Mouse (Mus musculus) cerebellum, adult 11-12 months (tissue): ENCODE measurements around the gene Kif5a.
"Not testable (repeated sequence)": the region's sequence is repeated elsewhere in the genome, so short reads cannot be mapped to it uniquely, and the experiment has no call there.

Experiments
- DNase-seq: peaks from one replicate; pipeline ENCODE4 v3.0.0; 2022

Gene Kif5a

DNA sequence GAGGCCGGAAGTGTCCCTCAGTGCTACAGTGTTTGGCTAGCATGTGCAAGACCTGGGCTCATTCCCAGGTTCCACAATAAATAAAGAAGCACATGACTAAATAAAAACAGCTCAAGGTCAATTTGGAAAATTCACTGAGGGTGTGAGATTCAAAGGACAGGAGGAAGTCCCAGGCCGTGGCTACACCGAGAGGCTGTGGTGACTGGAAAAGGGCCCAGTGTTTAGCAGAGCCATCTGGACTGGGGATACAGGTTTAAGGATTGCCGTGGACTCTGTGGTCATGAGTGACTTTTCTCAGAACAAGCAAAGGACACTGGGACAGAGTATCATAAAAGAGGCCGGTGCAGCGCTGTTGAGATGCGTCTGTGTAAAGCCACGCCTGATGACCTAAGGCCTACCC, 49.9 kb downstream of the Kif5a start:
- peak; percentile 63 for DNase-seq

DNA sequence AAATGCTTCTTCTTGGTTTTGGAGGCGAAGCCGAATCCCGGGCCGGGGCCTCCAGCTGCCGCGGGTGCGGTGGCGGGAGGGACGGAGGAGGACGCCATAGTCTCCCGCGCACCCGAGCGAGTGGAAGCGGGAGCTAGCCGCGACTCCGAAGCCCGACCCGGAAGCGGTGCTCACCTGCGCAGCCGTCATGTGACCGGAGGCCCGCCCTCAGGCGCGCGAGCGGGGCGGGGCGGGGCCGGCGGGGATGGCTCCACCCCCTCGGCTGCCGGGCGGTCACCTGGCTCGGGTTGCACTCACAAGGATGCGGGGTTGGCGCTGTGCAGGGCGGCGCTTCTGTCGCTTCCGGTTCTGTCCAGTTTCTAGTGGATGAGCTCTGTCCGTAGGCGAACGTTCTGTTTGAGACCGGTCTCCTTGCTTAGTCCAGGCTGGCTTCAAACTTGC, 51.7 kb downstream of the Kif5a start, which contains the start of gene Pip4k2c:
Pip4k2c (minus strand) TSS at position 172 of the 441 bp plus-strand sequence.
- DNase-seq: peak; percentile 94

DNA sequence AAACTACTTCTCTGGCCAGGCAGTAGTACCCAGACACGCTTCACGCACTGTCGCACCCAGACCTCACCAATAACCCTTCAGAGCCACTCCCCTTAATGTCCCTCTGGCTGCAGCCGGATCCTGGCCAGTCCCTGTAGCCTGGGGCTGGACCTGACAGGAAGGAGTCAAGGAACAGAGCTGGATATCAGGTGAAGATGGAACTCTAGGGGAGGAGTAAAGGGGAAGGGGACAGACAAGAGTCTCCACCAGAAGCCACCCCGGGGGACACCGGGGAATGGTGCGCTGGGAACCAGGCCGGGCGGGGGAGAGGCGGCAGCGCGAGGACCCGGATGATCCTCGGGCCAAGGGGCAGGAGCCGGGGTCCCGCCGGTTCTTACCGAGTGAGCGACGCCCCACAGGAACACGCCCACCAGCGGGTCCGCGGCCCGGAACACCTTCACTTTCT, 52.2 kb downstream of the Kif5a start:
- DNase-seq: no peak

DNA sequence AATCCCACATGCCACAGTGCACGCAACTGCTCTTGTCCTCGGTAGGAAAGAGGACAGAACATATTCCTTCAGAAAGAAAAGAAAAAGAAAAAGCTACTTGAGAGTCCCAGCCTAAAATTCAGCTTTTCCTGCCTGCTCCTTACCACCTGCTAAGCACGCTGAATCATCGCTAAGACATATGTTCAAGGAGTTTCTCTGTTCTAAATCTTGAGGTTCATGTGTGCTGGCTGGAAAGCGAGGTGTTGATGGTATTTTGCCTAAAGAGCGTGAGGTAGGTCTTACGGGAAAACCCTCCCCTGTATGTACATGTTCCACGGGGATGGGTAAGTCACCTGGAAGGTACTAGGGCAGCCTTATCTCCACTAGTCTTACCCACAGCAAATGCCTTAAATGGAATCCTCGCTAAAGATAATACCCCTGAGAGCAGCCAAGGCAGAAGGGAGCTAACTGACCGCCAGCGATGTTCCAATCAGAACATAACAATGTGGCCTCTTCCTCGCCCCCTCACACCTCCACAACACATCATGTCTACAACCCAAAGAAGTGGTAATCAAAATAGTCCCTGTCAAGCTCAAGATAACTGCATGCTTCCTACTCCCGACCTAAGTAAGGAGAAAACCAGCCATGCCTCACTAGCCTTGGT, 53.1 kb downstream of the Kif5a start:
- no peak for DNase-seq

DNA sequence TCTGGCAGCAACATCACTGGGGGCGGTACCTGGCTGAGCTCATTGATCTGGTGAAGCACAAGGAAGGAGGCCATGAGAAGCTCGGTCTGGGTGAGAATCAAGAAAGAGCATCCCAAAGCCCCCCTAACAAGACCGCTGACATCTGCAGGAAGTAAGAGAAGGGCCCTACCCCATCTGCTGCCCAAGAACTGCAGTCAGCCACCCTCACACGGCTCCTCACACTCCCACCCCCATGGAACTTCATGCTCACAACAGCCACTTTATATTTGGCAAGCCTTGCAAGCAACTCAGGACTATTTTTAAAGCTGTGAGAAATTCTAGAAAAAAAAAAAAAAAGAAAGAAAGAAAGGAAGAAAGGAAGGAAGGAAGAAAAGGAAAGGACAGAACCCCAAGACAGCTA, 54.2 kb downstream of the Kif5a start:
- no peak for DNase-seq

DNA sequence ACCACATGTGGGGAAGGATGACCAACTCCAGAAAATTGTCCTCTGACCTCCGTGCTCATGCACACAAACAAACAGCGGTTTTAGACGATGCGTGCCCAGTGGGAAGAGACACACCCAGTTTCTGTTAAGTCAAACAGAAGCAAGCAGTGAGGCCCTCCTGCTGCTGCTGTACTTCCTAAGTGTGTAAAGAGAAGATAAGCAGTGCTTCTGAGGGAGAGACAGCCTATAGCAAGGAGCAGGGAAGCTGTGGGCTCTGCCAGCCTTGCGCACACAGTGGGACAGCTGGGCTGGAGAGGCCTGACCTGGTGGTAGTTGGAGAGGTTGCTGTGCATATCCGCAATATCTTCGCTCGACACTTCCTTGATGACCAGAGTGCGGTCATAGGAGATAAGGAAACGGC, 57.8 kb downstream of the Kif5a start:
- no peak for DNase-seq

DNA sequence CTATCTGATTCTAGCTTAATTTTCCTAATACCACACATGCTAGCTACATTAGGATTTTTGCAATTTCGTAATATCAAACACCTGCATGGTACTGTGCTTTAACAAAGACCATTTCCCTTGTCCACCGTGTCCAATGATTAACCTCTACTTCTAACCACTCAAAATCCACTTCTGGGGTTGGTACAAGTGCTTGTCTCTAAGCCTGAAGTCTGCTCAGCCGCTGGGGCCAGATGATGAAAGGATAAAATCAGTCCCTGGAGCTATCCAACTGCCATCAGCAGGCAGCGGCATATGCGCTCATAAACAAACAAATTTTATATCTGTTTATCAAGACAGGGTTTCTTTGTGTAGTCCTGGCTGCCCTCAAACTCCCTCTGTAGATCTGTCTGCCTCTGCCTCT, 58.6 kb downstream of the Kif5a start:
- DNase-seq: no peak

DNA sequence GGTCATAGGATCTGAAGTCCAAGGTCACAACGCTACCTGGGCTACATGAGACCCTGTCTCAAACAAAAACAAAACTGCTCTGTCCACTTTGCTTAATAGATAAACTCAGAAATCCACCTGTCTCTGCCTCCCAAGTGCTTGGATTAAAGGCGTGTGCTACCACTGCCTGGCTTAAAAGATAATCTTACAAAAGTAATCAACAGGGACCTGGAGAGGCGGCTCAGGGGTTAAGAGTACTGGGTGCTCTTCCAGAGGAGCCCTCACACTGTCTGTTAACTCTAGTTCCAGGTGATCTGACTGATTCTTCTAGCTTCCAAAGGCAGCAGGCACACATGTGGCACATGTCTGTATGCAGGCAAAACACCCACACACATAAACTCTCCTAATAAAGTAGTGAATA, 60.0 kb downstream of the Kif5a start:
- no peak for DNase-seq

DNA sequence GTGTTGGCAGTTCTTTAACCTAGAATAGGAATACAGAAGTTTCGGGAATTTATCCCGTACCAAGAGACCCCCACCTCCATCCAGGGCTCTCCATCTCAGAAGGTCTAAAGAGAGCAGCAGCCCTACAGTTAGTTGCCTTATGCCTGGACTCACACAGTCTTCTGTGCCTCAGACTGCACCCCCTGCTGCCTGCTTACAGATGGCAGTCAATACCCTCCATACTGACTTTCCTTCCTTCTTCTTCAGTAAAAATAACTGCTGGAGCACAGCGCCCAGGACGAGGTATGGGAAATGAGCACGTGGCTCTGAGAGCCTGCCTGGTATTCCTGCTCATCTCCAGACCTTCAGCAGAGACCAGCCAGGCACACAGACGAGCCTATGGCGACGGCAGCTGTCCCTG, 62.9 kb downstream of the Kif5a start:
- no peak for DNase-seq

DNA sequence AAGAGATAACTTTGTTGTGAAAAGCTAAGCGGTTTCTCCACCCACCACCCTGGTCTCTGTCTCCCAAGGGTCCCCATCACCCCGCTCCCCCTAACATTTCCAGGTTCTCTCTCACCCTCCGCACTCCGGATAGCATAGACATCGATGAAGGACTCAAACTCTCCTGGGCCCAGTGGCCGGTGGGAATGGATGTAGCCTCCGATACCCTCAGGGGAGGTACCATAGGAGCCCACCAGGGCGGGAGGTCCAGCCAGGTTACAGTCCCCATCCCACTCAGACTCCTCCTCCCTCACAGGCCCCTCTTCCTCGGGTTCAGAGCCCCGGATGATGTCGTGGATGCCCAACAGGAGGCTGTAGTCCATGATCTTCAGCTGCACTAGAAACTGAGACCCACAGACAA, 63.7 kb downstream of the Kif5a start:
- no peak for DNase-seq

DNA sequence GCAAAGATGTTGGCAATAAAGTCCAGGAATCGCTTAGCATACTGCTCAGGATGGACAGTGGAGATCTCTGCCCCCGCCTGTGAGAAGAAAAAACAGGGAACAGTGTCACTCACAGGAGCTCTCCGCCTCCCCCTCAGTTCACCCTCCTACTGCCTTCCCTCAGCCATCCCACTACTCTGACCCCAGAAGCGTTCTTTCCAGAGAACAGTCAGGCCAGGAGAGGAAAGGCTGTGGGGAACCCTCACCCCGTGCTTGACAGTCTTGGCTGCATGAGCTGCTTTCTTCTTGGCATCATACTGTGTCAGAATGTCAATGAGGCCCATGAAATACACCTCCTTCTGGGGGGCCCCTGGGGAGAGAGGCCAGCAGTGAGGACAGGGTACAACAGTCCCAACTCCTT, 64.1 kb downstream of the Kif5a start:
- DNase-seq: no peak

DNA sequence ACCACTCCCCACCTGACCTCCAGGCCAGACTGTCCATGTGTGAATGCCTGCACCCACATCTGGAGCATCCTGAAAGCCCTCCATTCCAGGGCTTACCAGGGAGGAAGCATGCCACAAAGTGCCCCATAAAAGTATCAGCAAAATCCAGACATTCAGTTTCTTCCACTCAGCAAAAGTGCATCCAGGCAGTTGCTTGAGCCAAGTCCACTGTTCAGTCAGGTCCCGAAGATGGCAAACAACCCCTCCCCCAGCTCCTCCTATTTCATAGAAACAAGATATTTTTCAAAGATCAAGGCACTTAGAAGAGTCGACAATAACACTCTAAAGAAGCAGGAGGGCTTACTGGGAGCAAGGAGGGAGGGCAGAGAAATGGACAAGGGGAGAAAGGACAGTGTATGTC, 64.7 kb downstream of the Kif5a start:
- no peak for DNase-seq

DNA sequence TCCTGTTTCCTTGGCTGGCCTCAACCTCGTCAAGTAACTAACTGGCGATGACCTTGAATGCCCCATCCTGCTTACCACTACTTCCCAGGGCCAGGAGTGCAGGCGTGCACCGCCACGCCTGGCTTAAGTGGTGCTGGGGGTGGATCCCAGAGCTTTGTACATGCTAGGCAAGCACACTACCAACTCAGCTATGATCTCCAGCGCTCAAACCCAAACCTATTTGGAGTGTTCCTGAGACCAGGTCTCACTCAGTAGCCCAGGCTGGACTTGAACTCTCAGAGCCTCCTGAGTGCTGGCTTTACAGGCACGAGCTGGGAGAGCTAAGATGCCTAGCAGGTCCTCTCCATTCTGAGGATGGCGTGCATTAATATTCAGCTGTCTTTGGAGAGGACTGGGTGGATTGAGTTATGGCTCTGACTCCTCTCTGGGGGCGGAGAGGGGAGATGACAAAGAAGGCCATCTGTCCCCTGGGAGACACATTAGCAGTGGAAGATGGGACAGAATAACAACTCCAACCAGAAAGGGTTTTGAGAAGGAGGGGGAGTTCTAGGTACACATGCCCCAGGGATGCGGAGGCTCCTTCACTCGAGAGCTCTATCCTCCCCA, 65.5 kb downstream of the Kif5a start:
- no peak for DNase-seq

DNA sequence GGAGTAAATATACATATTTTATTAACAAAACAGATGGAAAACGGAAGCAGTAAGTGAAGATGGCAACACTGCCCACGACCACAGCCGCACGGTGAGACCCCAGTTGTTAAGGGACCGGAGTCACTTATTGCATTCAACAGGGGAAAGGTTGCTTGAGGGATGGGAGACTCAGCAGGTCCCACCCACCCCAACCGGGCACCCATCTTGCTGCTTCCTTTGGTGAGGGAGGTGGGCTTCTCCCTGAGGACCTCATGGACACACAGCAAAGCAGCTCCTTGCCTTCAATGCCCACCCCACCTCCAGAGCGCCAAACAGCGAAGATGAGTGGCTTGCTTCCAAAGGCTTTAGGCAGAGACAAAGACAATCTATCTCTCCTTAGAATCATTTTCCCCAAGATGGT, 66.0 kb downstream of the Kif5a start:
- no peak for DNase-seq

DNA sequence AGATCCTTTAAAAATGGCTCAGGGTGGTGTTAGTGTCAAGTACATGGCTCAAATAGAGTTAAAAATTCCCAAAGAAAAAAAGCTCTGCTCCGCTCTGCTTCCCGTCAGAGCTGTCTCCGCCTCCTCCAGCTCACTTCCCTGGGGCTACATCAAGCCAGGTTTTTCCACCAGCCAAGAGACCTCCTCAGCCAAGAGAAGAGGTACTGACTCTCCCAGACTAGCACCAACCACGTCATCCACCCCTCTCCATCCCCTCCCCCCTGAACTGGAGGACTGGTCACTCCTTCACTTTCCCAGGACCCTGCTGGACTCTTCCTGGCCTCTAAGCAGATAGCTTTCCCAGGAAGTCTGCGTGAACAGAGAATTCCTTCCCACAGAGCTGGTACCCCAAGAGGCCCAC, 66.8 kb downstream of the Kif5a start:
- DNase-seq: peak; percentile 75

DNA sequence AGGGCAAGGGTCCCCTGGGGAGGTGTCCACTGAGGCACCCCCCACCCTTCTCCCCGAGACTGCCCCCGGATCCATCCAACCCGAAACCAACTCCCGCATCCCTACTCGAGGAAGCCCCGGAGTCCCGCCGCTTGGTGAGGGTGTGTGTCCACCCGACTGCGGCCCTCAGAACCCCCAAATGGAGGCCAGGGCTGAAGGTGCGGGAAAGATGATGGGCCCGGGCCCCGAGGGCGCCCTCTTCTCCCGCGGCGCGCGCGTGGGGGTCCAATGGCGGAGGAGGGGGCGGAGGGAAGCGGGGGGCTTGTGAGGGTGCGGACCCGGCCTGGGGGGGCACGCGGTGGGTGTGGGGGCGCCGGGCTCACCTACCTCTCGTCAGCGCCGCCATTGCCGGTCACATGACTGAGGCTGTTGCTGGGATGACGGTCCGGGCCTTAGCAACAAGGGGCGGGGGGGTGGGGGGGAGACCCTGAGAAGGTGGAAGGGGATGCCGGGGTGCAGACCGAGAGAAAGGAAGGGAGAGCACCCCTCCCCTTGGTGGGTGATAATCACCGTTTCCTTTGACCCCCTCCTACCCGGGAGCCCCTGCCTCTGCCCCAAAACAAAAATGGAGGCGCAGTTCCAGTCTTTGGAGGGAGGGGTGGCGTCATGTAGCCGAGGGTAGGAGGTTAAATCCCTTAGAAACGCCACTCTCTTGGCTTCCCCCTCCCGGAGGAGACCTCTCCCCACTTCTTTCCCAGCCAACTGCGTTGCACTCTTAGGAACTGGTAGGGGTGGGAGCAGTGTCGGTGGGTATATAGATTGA, 67.6 kb downstream of the Kif5a start, which contains the start of gene Dtx3:
Dtx3 (minus strand) TSS at position 401 of the 802 bp plus-strand sequence.
- DNase-seq: peak; percentile 70

DNA sequence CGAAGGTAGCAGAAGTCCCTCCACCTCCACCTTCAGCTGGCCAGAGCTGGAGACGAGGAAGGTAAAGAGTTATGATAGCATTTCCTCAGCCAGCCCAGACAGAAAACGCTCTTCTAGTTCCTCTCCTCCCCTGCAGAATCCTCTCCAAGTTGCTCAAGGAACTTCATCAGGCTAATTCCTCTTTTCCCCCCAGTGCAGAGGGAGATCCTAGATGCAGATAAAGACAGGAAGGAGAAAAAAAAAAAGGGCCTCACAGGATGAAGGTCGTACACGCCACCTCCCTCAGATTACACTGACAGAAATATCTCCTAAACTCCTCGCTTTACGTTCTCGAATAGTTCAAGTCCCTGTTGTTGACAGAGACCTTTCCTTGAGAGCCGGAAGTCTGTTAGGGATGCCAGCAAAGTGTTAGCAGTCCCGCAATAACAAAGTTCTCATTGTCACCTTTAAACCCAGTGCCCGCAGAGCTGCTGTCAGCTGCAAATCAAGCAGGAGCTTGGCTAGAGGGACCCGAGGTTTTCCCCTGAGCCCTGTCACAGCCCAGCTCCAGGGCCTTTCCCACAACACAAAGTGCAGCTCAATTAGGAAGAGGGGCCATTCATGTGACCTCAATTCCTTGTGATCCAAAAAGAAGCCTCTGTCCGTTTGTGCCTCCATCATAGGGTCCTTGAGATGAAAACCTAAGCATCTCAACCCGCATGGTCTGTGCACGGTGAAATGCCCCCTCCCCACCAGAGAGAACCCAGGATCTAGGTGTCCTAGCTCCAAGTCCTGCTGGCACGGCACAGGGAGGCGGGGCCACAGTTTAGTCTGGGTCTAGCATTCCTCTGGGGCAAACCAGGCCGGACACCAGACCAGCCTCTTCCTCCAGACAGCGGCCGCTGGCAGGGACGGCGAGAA, 68.5 kb downstream of the Kif5a start:
- DNase-seq: peak; percentile 82

DNA sequence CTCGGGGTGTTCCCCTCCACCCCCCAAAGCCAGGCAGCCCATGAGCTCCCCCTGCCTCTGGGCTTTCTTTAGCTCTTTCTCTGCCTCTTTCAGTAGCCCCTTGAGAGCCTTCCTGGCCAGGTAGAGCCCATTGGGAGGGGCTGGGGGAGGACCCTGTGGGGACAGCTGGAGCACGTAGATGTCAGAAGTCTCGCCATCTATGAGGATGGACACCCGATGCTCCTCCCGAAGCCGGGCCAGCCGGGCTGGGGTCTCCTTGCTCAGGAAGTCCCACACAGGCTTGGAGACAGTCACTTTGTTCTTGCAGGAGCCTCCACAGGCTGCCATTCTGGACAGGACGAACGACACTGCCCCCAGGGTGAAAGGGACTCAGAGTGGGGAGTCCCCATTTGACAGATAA, 70.1 kb downstream of the Kif5a start:
- DNase-seq: no peak

DNA sequence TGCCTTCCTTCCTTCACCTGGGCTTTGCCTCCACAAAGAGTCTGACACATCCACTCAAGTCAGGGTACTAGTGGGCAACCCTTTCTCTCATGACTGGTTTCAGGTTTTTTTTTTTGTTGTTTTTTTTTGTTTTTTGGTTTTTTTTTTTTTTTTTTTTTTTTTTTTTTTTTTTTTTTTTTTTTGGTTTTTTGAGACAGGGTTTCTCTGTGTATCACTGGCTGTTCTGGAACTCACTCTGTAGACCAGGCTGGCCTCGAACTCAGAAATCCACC, 71.2 kb downstream of the Kif5a start:
- DNase-seq: not testable (repeated sequence)

DNA sequence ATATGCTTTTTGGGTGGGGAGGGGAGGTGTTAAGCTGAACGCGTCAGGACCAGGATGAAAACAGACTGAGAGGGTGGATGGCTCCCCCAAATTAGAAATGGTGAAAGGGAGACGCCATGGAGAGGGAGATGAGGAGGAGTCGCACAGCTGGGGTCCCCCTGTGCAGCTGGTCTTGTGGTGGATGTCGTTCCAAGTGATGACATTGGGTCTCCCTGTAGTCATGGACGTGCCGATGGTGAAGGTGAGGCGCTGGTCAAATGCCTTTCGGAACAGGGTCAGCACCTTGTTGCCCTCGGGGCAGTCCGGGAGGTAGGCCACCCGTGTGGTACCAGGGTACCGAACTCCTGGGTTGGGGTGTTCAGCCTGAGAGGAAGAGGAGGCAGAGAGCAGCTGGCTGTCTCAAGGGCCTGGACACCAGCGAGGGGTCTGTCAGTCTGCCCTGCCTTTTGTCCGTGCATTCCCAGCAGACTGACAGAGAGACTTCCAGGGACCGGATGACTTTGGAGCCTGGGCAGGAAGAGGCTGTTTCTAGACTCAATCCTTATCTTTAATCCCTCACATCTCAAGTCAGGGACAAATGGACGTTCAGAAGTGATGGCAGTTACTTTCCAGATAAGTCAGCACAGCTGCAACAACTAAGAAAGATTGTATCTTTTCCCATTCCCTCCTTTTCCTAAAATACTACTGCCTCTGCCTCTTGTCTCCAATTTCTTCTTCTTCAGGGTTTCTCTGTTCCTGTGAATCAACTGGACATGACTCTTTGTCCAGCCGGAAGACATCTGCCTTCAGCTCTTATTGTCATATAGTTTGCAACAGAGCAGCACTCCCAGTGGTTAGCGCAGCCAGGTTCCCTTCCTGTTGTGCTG, 71.7 kb downstream of the Kif5a start:
- peak; percentile 44 for DNase-seq

DNA sequence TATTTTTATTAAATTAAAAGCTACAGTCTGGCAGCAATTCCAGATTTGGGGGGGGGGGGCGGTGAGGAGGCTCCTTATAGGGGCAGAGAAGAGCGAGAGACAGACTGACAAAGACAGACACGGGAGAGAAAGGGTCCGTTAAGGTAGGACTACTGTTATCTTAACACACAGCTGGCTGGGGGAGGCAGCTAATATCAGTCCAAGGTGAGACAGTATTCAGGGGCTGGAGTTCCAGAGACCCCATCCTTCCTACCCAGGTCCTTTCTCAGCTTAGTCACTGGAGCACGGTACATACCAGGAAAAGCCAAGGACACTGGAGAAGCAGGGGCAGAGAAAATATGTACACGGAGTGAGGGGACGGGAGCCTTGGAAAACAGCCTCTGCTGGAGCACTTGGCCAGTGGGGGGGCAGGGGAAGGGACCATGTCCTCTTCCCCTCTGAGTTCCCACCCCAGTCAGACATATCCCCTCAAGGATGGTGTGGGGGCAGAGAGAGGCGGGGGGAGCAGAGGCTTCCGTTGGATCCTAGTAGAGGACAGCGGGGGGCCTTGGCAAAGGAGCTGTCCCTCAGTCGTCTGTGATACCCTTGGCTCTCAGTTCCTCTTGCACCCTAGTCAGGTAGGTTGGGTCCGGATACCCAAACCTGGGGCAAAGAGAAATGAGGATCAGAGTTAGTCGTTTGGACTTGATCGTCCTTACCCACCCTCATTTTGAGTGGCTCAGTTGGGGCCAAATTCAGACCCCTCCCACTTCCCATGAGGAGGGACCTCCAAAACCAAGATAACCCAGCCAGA, 72.6 kb downstream of the Kif5a start:
- DNase-seq: peak; percentile 49
